Mouse (Mus musculus) stomach, embryonic 16.5 days (tissue): ENCODE results near the gene Macrod2. TPM values are rescaled to one million over a fixed set of nuclear protein-coding genes. Genes with fewer than 3 reads are reported as not detected.
A peak's percentile ranks its signal among the peaks of the same experiment; 100 is the strongest.

ENCODE experiments used
- ATAC-seq: fragments of 200-750 bp; cut with Nextera tagmentation; 2 replicates; pipeline ENCODE4 v1.8.0; 2017; ENCODE audit warnings: moderate number of reproducible peaks, moderate TSS enrichment; ENCODE audit not compliant: insufficient read depth, low FRiP score
- H3K27ac ChIP-seq: fragments of 300-500 bp; sonication (generic); 2 replicates; pipeline ENCODE4 v1.5.1; 2014; ENCODE audit warnings: low read length
- H3K27me3 ChIP-seq: fragments of 300-500 bp; sonication (generic); 2 replicates; pipeline ENCODE4 v1.6.1; 2014; ENCODE audit warnings: low read length, control low read depth, mixed read lengths; ENCODE audit not compliant: control insufficient read depth, insufficient read depth
- H3K36me3 ChIP-seq: fragments of 300-500 bp; sonication (generic); 2 replicates; pipeline ENCODE4 v1.6.1; 2014; ENCODE audit warnings: low read length; ENCODE audit not compliant: control insufficient read depth, insufficient read depth
- H3K4me1 ChIP-seq: fragments of 300-500 bp; sonication (generic); 2 replicates; pipeline ENCODE4 v1.6.1; 2014; ENCODE audit warnings: low read length, control low read depth, mixed read lengths; ENCODE audit not compliant: control insufficient read depth, insufficient read depth
- H3K4me2 ChIP-seq: fragments of 300-500 bp; sonication (generic); 2 replicates; pipeline ENCODE4 v1.6.1; 2014; ENCODE audit warnings: low read depth, low read length, mixed read lengths
- H3K4me3 ChIP-seq: fragments of 300-500 bp; sonication (generic); replicated peaks from 2 replicates; pipeline ENCODE4 v1.5.1; 2014; ENCODE audit warnings: mild to moderate bottlenecking, low read length
- H3K9ac ChIP-seq: fragments of 300-500 bp; sonication (generic); 2 replicates; pipeline ENCODE4 v1.6.1; 2014; ENCODE audit warnings: low read length
- H3K9me3 ChIP-seq: fragments of 300-500 bp; sonication (generic); replicated peaks from 2 replicates; pipeline ENCODE4 v1.6.1; 2016; ENCODE audit warnings: low read length, control low read depth; ENCODE audit not compliant: control insufficient read depth
- WGBS: fragments of 180-500 bp; shearing (Covaris S2); extraction: QIAGEN DNeasy Blood & Tissue Kit; methylation state at CpG from one replicate; pipeline ENCODE4 v1.1.7; 2014; 5-methylcytosine and 5-hydroxymethylcytosine counted together
- polyA plus RNA-seq: library from polyadenylated mRNA; unstranded; fragments of >200 nt; fragmentation: Nextera tagmentation; extraction: Ambion mirVana; gene quantifications from 2 replicates; pipeline ENCODE4 v1.2.1, GENCODE M21; 2015

Gene Macrod2
- polyA plus RNA-seq, 1 experiment from 2014 or later = 45.4 TPM

DNA sequence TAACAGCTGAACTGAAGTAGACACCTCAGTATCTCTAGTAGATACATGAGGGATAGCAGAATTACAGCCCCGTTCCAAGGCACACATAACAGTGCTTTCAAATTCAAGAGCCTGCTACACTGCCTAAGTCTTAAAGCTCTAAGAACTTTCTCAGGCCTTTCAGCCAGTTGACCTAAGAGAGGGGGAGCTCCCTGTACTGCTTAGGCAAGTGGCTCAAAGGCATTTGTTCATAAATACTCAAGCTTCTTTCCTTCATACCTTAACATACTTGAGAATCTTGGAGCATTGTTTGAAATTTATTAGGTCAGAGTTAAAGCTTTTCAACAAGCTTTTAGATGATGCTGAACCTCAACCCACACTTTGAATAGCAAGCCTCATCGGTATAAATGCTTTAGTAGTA is 363.8 kb downstream of the Macrod2 start:
- no peaks in the 10 kb centered on the region for H3K27me3 ChIP-seq
- no peak overlapping the region for H3K27ac ChIP-seq
- H3K4me3 ChIP-seq = no peak overlapping the region
- no peaks in the 10 kb centered on the region for H3K9me3 ChIP-seq
- H3K4me1 ChIP-seq = no peaks in the 10 kb centered on the region
- H3K9ac ChIP-seq = no peak overlapping the region
- no peak for ATAC-seq
- H3K36me3 ChIP-seq = no peaks in the 10 kb centered on the region
- 84% methylated on average over 2 of the region's 2 CpGs for WGBS
- H3K4me2 ChIP-seq = no peak overlapping the region

DNA sequence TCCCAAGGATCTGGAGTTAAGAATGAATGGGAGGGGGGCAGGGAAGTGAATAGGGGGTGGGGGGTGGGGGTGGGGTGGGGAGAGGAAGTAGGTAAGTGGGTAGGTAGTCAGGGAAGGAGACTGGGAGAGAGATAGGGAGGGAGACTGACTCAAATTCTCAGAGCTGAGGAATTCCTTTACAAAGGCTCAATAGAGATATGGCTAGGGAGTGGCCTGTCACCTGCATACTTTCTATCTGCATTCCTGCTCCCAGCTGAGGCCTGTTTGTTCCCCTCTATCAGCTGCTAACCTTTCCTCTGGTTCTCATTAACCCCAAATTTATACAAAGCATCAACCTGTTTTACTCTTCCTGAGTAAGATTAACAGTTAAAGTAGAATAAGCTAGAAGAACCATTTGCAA is 364.6 kb downstream of the Macrod2 start:
- Histone ChIP-seq H3K9me3 (no peaks in the 10 kb centered on the region), H3K27me3 (no peaks in the 10 kb centered on the region), H3K27ac (no peak overlapping the region), H3K4me1 (no peaks in the 10 kb centered on the region), H3K4me2 (no peak overlapping the region), H3K36me3 (no peaks in the 10 kb centered on the region), H3K4me3 (no peak overlapping the region), H3K9ac (no peak overlapping the region)
- ATAC-seq = peak; percentile 80

DNA sequence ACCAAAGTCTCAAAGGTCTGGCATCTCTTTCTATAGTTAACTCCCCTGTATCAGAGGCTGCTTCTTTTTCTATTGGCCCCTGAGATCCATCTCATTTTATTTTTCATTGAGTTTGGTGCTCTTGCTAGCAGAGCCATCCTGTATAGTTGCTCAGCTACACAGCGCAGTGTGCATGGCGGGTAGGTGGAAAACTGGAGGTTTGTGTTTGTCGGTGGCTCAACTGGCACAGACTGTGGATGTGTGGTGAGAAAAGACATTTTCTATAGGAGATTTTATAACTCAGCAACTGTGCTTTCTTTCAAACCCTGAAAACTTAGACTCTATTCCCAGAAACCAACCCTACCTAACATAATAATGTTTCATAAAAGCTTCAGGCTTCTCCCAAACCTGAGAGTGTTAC is 365.0 kb downstream of the Macrod2 start:
- Histone ChIP-seq H3K4me3 (no peak overlapping the region), H3K27me3 (no peaks in the 10 kb centered on the region), H3K4me1 (no peaks in the 10 kb centered on the region), H3K9me3 (no peaks in the 10 kb centered on the region), H3K4me2 (no peak overlapping the region), H3K27ac (no peak overlapping the region), H3K36me3 (no peaks in the 10 kb centered on the region), H3K9ac (no peak overlapping the region)
- 94% methylated on average over 3 of the region's 3 CpGs for WGBS
- no peak for ATAC-seq

DNA sequence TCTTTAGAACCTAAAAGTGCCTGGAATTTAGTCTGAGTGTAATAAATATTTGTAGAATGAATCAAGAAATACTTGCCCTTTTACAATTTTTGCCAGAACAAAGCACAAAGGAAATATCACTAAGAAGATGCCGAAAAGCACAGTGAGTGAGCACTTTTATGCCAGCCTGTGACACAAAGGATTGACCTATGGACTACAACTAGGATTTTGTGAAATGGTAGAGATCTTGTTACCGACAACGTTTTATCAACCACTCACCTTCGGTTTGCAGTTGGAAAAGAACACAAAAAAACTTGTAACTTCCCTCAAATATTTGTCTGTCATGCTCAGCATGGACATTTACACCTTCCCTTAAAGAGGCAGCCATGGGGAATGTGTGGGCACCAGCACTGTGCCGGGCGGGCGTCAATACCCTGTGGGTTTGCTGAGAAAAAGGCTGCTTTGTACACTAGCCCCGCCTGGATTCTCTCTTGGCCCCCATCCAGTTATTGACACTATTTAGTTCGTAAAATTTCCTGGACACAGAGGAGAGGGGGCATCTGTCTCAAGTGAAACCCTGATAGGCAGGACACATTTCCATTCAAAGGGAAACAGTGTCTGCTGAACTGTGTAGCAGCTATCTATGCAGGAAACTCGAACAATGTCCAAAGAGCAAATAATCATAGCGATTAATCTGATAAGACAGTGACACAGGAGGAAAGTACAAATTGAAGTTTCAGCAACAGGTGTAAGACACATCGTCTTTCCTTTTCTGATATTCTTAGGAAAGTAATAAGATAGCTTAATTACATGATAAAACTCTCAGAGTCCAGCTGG is 368.2 kb downstream of the Macrod2 start:
- Histone ChIP-seq H3K4me2 (peak overlapping the region; percentile 3; the same call in 1 of the 2 replicates), H3K4me3 (no peak overlapping the region)
- ATAC-seq = peak; percentile 65; the same call in 1 of the 2 replicates

DNA sequence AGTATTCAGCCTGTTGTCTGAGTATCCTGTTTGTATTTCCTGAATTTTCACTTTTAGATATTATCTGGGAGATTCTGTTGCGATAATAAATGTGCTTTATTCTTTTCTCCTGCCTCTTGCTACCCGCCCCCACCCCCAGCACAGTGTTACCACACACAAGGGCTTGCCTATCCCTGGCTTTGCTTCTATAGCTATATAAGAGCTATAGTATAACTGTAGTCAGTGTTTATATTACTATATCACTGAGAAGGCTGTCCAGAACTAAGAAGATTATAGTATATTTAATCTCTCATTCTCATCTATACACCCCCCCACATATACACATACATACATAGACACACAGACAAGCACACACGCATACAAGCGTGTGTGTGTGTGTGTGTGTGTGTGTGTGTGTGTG is 374.4 kb downstream of the Macrod2 start:
- no peaks in the 10 kb centered on the region for H3K4me1 ChIP-seq
- no peaks in the 10 kb centered on the region for H3K36me3 ChIP-seq
- no peak overlapping the region for H3K9ac ChIP-seq
- H3K27ac ChIP-seq = no peak overlapping the region
- H3K9me3 ChIP-seq = no peaks in the 10 kb centered on the region
- ATAC-seq = peak; percentile 29; the same call in 1 of the 2 replicates
- WGBS = 77% methylated on average over 4 of the region's 4 CpGs
- no peak overlapping the region for H3K4me3 ChIP-seq
- H3K27me3 ChIP-seq = no peaks in the 10 kb centered on the region
- H3K4me2 ChIP-seq = no peak overlapping the region

More for the DNA sequence above, 368.2 kb downstream of the Macrod2 start:
- Histone ChIP-seq H3K27ac (no peak overlapping the region), H3K4me1 (no peaks in the 10 kb centered on the region), H3K27me3 (no peaks in the 10 kb centered on the region), H3K36me3 (no peaks in the 10 kb centered on the region), H3K9ac (no peak overlapping the region), H3K9me3 (no peaks in the 10 kb centered on the region)
- WGBS = 51% methylated on average over 12 of the region's 12 CpGs

DNA sequence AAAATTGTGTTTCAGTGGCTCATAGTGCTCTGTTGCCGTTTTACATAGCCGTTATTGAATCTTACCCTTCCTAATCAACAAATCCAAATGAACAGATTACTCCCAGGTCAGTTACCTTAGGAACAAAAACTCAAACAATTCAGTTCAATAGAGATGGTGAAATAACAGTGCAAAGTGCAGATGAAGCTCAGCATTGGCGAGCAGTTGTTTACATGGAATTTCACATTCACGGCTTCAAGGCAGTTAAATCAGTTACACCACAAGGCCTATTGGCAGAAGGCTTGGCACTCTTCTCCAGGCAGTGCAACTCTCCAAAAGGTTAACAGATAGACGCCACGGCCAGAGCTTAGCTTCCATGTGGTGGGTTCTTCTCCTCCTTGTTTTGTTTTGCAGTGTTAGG is 377.7 kb downstream of the Macrod2 start:
- H3K9ac ChIP-seq = no peak overlapping the region
- no peaks in the 10 kb centered on the region for H3K27me3 ChIP-seq
- 73% methylated on average over 6 of the region's 6 CpGs for WGBS
- no peak for ATAC-seq
- H3K4me1 ChIP-seq = peaks cover 3% of the 10 kb centered on the region; the same call in 1 of the 2 replicates
- H3K36me3 ChIP-seq = no peaks in the 10 kb centered on the region
- H3K4me2 ChIP-seq = no peak overlapping the region
- H3K27ac ChIP-seq = no peak overlapping the region
- H3K4me3 ChIP-seq = no peak overlapping the region
- H3K9me3 ChIP-seq = no peaks in the 10 kb centered on the region

DNA sequence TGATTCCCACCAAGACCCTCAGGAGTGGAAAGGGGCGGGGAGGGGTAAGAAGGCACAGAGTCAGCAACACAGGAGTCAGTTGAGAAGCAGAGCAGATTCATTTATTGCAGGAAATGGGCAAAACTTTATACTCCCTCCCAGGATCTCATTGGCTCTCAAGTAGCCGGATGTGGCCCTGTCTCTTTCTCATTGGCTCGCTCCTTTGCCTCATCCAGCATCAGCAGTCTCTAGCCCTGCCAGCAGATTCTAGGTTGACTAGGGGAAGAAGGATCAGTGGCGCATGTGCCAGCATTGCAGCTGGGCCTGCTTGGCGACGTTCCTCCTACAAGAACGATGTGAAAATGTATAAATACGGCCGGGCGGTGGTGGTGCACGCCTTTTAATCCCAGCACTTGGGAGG is 378.3 kb downstream of the Macrod2 start:
- Histone ChIP-seq H3K4me3 (no peak overlapping the region), H3K9me3 (no peaks in the 10 kb centered on the region), H3K27me3 (no peaks in the 10 kb centered on the region), H3K4me1 (peaks cover 3% of the 10 kb centered on the region; the same call in 1 of the 2 replicates), H3K4me2 (no peak overlapping the region), H3K9ac (no peak overlapping the region), H3K36me3 (no peaks in the 10 kb centered on the region), H3K27ac (no peak overlapping the region)
- 91% methylated on average over 11 of the region's 11 CpGs for WGBS
- no peak for ATAC-seq

DNA sequence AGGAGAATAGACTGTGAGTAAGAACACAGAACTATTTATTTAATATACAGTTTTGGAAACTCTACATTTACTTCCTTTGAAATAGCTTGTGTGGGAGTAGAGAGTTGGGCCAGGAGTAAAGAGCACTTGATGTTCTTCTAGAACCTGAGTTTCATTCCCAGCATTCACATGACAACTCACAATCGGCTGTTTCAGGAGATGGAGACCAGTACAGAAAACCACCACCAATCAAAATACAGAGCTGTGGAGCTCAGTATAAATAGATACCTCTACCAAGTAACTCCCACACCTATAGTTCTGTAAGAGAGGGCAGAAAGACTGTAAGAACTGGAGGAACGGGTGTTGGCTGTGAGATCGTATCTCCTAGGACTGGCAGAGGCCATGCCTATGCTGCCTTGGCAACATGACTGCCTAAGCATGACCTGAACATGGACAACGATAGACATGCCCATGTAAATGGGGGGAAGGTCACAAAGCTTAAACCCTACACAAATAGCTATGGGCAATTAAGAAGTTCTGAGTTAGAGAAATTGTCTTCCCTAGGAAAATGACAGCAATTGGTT is 379.8 kb downstream of the Macrod2 start:
- Histone ChIP-seq H3K27me3 (no peaks in the 10 kb centered on the region), H3K9me3 (no peaks in the 10 kb centered on the region), H3K4me2 (no peak overlapping the region), H3K9ac (no peak overlapping the region), H3K36me3 (no peaks in the 10 kb centered on the region), H3K4me3 (no peak overlapping the region), H3K27ac (no peak overlapping the region), H3K4me1 (peaks cover 3% of the 10 kb centered on the region; the same call in 1 of the 2 replicates)
- 70% methylated on average over 4 of the region's 4 CpGs for WGBS
- ATAC-seq = no peak

DNA sequence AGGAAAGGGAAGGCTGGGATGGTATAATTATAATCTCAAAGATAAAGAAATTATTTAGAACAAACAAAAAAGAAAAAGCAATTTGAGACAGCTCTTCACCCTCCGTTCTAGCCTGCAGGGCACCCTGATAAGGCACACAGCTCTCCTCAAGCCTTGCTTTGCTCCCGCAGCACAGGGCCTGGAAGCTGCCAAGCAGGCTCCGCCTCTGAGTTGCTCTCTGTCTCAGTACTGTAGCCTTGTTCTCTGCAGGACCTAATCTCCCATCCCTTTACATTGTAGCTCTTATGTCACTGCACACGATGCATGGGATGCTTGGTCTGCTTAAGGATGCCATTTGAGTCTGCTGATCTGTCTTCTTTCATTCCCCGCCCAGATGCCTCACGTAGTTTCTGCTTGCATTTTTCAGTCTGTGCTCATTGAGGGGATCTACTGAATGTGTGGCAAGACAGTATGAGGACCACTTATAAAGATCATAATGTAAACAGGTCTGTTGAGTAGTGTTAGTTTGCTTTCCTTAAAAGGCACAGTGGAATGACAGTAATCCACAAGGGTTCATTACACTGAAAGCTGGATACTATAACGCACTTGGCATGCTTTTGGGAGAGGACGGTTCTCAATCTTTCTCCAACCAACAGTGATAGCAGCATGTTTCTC is 380.5 kb downstream of the Macrod2 start:
- Histone ChIP-seq H3K9ac (no peak overlapping the region), H3K4me2 (no peak overlapping the region), H3K27ac (no peak overlapping the region), H3K27me3 (no peaks in the 10 kb centered on the region), H3K4me3 (no peak overlapping the region), H3K9me3 (no peaks in the 10 kb centered on the region), H3K4me1 (peaks cover 3% of the 10 kb centered on the region; the same call in 1 of the 2 replicates), H3K36me3 (no peaks in the 10 kb centered on the region)
- WGBS = 43% methylated on average over 8 of the region's 8 CpGs
- ATAC-seq = peak; percentile 68
